Mouse (Mus musculus) kidney, embryonic 15.5 days (tissue): ENCODE data around the gene Hist1h2aa. TPM values are rescaled to one million over a fixed set of nuclear protein-coding genes. Genes with fewer than 3 reads are reported as not detected.

Experiments
- ATAC-seq: fragments of 200-750 bp; cut with Nextera tagmentation; replicated peaks from 2 replicates; pipeline ENCODE4 v1.8.0; 2017; ENCODE audit warnings: moderate TSS enrichment; ENCODE audit not compliant: low FRiP score
- H3K27ac ChIP-seq: fragments of 300-500 bp; sonication (generic); 2 replicates; pipeline ENCODE4 v1.5.1; 2015; ENCODE audit warnings: mild to moderate bottlenecking, inconsistent platforms
- H3K27me3 ChIP-seq: fragments of 300-500 bp; sonication (generic); 2 replicates; pipeline ENCODE4 v1.6.1; 2015; ENCODE audit warnings: inconsistent platforms
- H3K36me3 ChIP-seq: fragments of 300-500 bp; sonication (generic); 2 replicates; pipeline ENCODE4 v1.6.1; 2015; ENCODE audit warnings: inconsistent platforms
- H3K4me1 ChIP-seq: fragments of 300-500 bp; sonication (generic); 2 replicates; pipeline ENCODE4 v1.6.1; 2015; ENCODE audit warnings: inconsistent platforms
- H3K4me2 ChIP-seq: fragments of 300-500 bp; sonication (generic); 2 replicates; pipeline ENCODE4 v1.6.1; 2015; ENCODE audit warnings: moderate library complexity, mild to moderate bottlenecking, inconsistent platforms
- H3K4me3 ChIP-seq: fragments of 300-500 bp; sonication (generic); replicated peaks from 2 replicates; pipeline ENCODE4 v1.5.1; 2015; ENCODE audit warnings: mild to moderate bottlenecking, inconsistent platforms
- H3K9ac ChIP-seq: fragments of 300-500 bp; sonication (generic); 2 replicates; pipeline ENCODE4 v1.6.1; 2015; ENCODE audit warnings: mild to moderate bottlenecking, inconsistent platforms
- H3K9me3 ChIP-seq: fragments of 300-500 bp; sonication (generic); replicated peaks from 2 replicates; pipeline ENCODE4 v1.6.1; 2016; ENCODE audit warnings: inconsistent platforms
- WGBS: fragments of 180-500 bp; shearing (Covaris S2); methylation state at CpG from one replicate; pipeline ENCODE4 v1.1.7; 2015; ENCODE audit warnings: mixed read lengths; 5-methylcytosine and 5-hydroxymethylcytosine counted together
- polyA plus RNA-seq: library from polyadenylated mRNA; unstranded; fragments of >200 nt; fragmentation: Nextera tagmentation; extraction: Ambion mirVana; gene quantifications from 2 replicates; pipeline ENCODE4 v1.2.1, GENCODE M21; 2015

Gene Hist1h2aa
- not detected in 2 replicates for polyA plus RNA-seq

DNA sequence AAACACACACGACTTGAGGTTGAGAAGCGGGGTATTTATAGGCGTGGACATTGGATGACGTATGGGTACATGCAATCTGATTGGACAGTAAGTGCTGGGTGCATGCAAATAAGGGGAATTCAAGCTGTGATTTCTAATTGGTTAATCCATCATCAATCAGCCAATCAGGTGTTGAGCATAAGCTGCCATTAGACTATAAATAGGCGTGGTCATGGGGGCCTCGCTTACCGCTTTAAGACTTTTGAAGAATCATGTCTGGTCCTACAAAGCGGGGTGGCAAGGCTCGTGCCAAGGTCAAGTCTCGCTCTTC lies at the start of gene Hist1h2aa:
Gene Hist1h2aa, plus strand, starts transcription at position 252 of the 310 bp plus-strand sequence.
- no peaks in the 10 kb centered on the region for H3K36me3 ChIP-seq
- WGBS, result 96% methylated on average over 10 of the region's 10 CpGs
- H3K4me1 ChIP-seq, result 0 out of 2 replicates have a peak, but pooled peaks cover 2% of the 10 kb centered on the region
- H3K4me3 ChIP-seq, result no peak within 1 kb of the TSS
- no peak for ATAC-seq
- no peak within 1 kb of the TSS for H3K9ac ChIP-seq
- H3K4me2 ChIP-seq, result no peak within 1 kb of the TSS
- H3K9me3 ChIP-seq, result no peaks in the 10 kb centered on the region
- no peak within 1 kb of the TSS for H3K27ac ChIP-seq
- no peaks in the 10 kb centered on the region for H3K27me3 ChIP-seq

DNA sequence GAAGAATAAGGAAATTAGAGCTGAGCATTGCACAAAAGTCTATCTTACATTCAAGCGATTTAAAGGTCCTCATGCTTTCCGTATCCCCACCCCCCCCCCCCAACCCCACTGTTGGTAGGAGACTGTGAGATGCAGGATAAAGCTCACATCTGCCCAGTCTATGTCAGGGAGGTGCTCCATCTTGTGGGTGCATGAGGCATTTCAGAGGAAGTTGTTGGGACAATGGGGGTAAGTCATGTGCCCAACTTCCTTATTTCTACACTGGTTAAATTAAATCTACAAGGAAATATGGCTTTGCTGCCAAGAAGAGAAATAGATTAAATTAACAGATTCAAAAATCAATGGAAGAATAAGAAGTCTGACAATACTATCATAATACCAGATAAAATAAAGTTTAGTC lies 48.7 kb upstream of the Hist1h2aa start:
- no peaks in the 10 kb centered on the region for H3K27me3 ChIP-seq
- no peak overlapping the region for H3K9ac ChIP-seq
- no peak overlapping the region for H3K4me3 ChIP-seq
- no peak overlapping the region for H3K27ac ChIP-seq
- H3K4me1 ChIP-seq, result peaks cover 6% of the 10 kb centered on the region; the same call in 1 of the 2 replicates
- WGBS, result 44% methylated on average over 2 of the region's 2 CpGs
- H3K9me3 ChIP-seq, result no peaks in the 10 kb centered on the region
- no peak overlapping the region for H3K4me2 ChIP-seq
- H3K36me3 ChIP-seq, result no peaks in the 10 kb centered on the region
- ATAC-seq, result no peak

DNA sequence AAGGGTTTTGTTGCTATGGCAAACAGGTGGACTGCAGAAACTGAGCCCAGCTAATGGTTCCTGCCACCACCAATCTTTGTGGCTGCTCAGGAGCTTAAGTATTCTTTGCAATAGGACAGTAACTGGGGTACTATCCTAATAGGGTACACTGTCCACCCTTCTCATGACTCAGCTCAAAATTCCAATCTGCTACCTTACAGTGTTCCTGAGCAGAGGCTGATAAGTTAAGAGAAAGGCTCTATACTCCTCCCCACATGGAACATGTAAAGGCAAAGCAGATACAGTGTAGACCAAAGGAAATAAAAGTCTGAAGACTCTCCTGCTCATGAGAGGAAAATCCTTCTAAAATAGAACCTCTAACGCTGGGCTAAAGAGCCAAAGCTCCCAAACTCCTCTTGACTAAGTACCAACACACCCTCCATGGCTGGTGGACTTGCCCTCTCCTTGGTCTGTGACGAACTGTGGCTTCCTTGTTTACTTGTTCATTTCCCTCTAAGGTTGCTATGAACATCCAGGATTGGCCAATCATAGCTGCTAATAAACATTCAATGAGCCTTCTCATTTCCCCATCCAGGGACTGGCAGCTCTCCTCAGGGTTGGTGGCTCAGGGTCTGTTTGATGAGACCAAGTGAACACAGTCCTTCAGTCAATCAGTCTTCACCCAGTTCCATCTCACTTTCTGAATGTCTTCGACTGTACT lies 47.1 kb upstream of the Hist1h2aa start:
- Histone ChIP-seq H3K27me3 (no peaks in the 10 kb centered on the region), H3K36me3 (no peaks in the 10 kb centered on the region), H3K4me3 (no peak overlapping the region), H3K4me1 (peaks cover 6% of the 10 kb centered on the region; the same call in 1 of the 2 replicates), H3K9ac (no peak overlapping the region), H3K9me3 (no peaks in the 10 kb centered on the region), H3K27ac (no peak overlapping the region), H3K4me2 (no peak overlapping the region)
- no peak for ATAC-seq
- 84% methylated on average over 3 of the region's 3 CpGs for WGBS

DNA sequence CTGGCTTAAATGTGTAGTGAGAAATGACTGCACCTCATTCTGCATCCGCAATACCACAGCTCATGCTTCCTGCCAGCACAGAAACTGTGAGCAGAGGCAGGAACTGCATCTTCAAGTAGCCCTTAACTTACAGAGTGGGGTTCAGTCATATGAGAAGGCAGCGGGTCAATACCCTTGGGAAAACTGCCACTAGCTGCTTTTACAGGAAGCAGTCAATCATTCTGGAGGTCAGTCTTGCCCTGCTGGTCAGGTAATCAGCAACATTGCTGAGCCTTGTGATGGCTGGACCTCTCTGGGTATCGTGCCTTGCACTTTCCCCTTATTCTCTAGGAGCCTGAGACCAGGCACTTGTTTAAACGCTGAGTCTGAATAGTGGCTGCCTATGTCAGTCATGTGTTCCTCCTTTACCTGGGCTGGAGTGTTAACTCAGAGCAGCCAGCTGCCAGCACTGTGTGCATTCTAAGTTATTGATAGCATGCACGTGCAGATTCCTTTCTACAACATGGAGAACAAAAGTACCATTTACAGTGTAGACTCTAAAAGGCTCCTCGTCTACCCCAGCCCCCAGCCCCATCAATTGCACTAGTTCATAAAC lies 45.2 kb upstream of the Hist1h2aa start:
- H3K27me3 ChIP-seq, result no peaks in the 10 kb centered on the region
- no peak overlapping the region for H3K4me2 ChIP-seq
- 35% methylated on average over 6 of the region's 6 CpGs for WGBS
- H3K27ac ChIP-seq, result no peak overlapping the region
- ATAC-seq, result no peak
- no peaks in the 10 kb centered on the region for H3K36me3 ChIP-seq
- H3K4me3 ChIP-seq, result no peak overlapping the region
- H3K4me1 ChIP-seq, result peaks cover 6% of the 10 kb centered on the region; the same call in 1 of the 2 replicates
- no peaks in the 10 kb centered on the region for H3K9me3 ChIP-seq
- no peak overlapping the region for H3K9ac ChIP-seq

DNA sequence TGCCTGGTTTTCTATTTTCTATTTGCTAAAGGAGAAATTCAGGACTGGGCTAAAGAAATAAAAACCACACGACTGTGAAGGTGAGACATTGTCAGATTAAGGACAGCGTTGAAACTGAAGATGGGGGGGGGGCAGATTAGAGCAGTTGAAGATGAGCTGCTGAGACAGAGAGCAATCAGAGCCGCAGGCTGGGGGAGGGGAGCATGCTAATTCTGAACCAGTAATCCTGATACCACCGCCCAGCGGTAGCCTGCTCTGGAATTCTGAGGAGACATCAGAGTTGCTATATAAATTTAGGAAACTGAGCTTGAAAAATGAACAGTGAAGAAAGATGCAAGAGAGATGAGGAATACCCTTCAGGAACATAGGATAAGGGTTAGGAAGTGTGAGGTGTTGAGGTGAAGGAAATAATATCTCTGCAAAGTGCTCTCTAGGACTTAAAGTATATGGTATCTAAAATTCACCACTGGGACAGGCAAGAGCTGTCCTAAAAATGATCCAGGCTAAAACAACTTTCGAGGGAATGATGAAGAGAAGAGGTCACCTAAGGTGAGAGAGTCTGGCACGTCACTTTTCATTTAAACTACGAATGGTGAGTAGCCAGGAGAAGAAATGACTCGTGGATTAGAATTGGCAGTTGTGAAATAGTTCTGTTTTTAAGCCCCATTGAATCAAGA lies 41.5 kb upstream of the Hist1h2aa start:
- no peak for ATAC-seq
- no peak overlapping the region for H3K27ac ChIP-seq
- 43% methylated on average over 9 of the region's 9 CpGs for WGBS
- peaks cover 7% of the 10 kb centered on the region; the same call in 1 of the 2 replicates for H3K4me1 ChIP-seq
- H3K4me2 ChIP-seq, result no peak overlapping the region
- no peak overlapping the region for H3K4me3 ChIP-seq
- H3K9ac ChIP-seq, result no peak overlapping the region
- H3K9me3 ChIP-seq, result no peaks in the 10 kb centered on the region
- H3K36me3 ChIP-seq, result no peaks in the 10 kb centered on the region
- H3K27me3 ChIP-seq, result no peaks in the 10 kb centered on the region

DNA sequence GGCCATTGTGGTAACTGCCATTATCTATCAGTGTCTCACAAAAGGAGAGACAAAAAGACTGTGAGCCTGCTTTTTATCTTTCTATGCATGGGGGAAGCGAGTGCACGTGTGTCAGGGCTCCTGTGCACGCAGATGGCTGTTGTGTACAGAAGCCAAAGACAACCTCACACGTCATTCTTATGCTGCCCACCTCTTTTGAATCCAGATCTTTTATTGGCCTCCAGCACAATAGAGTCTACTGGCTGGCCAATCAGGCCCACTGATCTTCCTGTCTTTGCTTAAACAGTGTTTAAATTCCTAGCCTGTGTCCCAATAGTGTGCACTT lies 41.0 kb upstream of the Hist1h2aa start:
- Histone ChIP-seq H3K9me3 (no peaks in the 10 kb centered on the region), H3K4me2 (no peak overlapping the region), H3K27ac (no peak overlapping the region), H3K27me3 (no peaks in the 10 kb centered on the region), H3K4me3 (no peak overlapping the region), H3K9ac (no peak overlapping the region), H3K36me3 (no peaks in the 10 kb centered on the region), H3K4me1 (peaks cover 12% of the 10 kb centered on the region)
- WGBS, result 75% methylated on average over 4 of the region's 4 CpGs
- no peak for ATAC-seq

DNA sequence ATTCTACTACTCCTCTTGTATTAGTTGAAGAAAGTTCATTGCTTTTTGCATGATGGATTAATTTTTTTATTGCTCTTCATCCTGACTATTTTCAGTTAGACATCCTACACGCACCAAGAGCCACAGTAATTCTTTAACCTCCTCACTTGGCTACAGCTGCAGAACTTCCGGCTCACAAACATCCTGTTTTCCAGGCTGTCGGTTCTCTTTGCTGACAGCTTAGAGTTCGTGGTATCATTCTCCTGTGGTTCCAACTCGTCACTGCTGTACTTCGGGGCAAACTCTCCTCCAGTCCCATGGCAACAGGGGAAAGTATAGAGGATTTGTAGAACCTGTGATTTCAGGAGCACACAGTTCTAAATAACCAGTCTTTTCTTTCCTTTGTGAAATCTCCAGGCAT lies 36.0 kb upstream of the Hist1h2aa start:
- Histone ChIP-seq H3K9me3 (no peaks in the 10 kb centered on the region), H3K27ac (peak overlapping the region; percentile 37; the same call in 1 of the 2 replicates), H3K4me1 (peaks cover 10% of the 10 kb centered on the region; the same call in 1 of the 2 replicates), H3K27me3 (no peaks in the 10 kb centered on the region), H3K4me3 (no peak overlapping the region), H3K9ac (no peak overlapping the region), H3K36me3 (no peaks in the 10 kb centered on the region), H3K4me2 (no peak overlapping the region)
- 10% methylated on average over 6 of the region's 6 CpGs for WGBS
- no peak for ATAC-seq

DNA sequence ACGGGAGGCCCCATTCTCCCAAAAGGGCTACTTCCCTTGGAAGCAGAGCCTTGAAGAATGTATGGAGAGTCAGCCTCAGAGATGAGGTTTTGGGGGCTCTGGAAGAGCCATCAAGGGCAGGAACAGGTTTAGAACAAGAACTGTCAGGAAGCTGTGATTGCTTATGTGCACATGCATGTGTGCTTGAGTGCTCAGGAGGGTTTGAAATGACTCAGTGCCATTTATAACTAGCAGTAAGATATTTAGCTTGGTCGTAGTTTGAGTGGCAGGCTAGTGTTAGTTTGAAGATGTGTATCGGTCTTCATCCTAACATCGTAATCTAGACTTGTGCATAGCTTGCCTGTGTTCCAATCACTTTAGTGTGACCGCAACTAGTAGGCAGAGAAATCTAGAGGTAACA lies 27.4 kb upstream of the Hist1h2aa start:
- Histone ChIP-seq H3K27ac (no peak overlapping the region), H3K27me3 (no peaks in the 10 kb centered on the region), H3K4me3 (no peak overlapping the region), H3K9me3 (no peaks in the 10 kb centered on the region), H3K36me3 (no peaks in the 10 kb centered on the region), H3K4me1 (no peaks in the 10 kb centered on the region), H3K4me2 (no peak overlapping the region), H3K9ac (no peak overlapping the region)
- no peak for ATAC-seq
- 92% methylated on average over 5 of the region's 5 CpGs for WGBS

DNA sequence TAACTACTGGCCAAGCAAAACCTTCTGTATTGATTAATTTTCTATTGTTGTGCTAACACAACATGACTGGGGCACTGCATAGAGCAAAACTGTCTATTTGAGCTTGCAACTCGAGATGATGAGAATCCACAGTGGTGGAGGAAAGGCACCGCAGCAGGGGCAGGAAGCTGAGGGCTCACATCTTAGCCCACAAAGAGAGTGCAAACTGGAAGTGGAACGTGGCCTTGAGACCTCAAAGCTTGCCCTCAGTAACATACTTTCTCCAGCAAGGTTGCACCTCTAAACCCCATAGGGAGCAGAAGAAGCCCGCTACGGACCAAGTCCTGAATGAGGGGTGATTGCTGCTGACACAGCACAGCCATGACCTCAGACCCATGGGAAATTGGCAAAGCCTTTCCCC lies 24.1 kb upstream of the Hist1h2aa start:
- H3K4me2 ChIP-seq, result no peak overlapping the region
- WGBS, result 74% methylated on average over 5 of the region's 5 CpGs
- no peaks in the 10 kb centered on the region for H3K36me3 ChIP-seq
- H3K27me3 ChIP-seq, result no peaks in the 10 kb centered on the region
- no peak overlapping the region for H3K9ac ChIP-seq
- no peak for ATAC-seq
- no peak overlapping the region for H3K27ac ChIP-seq
- H3K9me3 ChIP-seq, result no peaks in the 10 kb centered on the region
- H3K4me3 ChIP-seq, result no peak overlapping the region
- peaks cover 22% of the 10 kb centered on the region for H3K4me1 ChIP-seq

DNA sequence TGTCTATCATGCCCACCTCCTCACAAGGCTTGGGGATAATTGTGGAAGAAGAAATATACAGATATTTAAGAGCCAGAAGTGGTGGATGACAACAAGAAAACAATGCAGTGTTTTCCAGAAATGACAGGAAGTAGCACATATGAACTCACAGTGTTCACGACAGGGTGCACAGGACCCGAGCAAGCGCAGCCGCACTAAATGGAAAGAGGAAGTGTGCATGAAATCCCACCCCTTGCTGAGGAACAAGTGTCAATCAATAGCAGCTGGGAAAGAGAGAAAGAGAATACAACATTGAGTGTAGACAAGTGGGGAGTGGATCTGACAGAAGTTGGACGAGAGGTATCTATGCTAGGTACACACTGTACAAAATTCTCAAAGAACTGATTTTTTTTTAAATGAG lies 22.9 kb upstream of the Hist1h2aa start:
- WGBS, result 82% methylated on average over 5 of the region's 5 CpGs
- Histone ChIP-seq H3K9me3 (no peaks in the 10 kb centered on the region), H3K4me2 (no peak overlapping the region), H3K36me3 (no peaks in the 10 kb centered on the region), H3K9ac (no peak overlapping the region), H3K27ac (no peak overlapping the region), H3K27me3 (no peaks in the 10 kb centered on the region), H3K4me1 (peaks cover 33% of the 10 kb centered on the region), H3K4me3 (no peak overlapping the region)
- no peak for ATAC-seq

DNA sequence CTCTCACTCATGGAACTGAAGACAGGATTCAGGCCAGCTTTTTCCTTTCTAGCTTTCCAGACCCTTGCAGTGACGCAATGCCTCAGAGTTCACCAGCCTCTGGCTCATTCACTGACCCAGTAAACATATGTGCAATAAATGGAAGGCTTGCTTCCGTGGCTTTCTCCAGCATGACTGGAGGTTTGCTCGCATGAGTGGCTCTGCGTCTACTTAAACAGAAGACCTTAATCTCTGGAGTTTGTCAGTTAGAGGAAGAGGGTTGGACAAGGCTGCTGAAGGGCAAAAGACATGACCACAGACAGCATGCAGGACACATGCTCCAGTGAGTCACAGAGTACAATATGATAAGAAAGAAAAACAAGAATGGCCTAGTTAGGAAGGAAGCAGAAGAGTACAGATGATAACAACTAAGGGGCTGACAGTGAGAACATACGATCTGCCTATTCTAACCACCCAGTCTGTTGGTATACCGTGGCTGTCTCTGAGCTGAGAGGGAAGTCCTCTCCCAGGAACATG lies 20.4 kb upstream of the Hist1h2aa start:
- Histone ChIP-seq H3K4me1 (peaks cover 33% of the 10 kb centered on the region), H3K9me3 (no peaks in the 10 kb centered on the region), H3K9ac (no peak overlapping the region), H3K27ac (peak overlapping the region; percentile 81), H3K4me3 (no peak overlapping the region), H3K36me3 (no peaks in the 10 kb centered on the region), H3K27me3 (no peaks in the 10 kb centered on the region), H3K4me2 (peak overlapping the region; percentile 41)
- 12% methylated on average over 6 of the region's 6 CpGs for WGBS
- peak; percentile 90 for ATAC-seq
